In genomic region chr4:144506518-144506917, GRCm38 (mm10) we compare ENCODE assay signal across 36 mouse cellular contexts. TPM values are rescaled to one million over a fixed set of nuclear protein-coding genes. Genes with fewer than 3 reads are reported as not detected.
DNase-seq lines count a peak whose midpoint lies in the region; ATAC-seq lines count a peak whose summit lies in the region.
"Had no signal": no experiment of that assay in that cellular context is flagged by ENCODE, and none has a peak within 500 bp of the region (broad histone marks: within the 10 kb centered on the region; RNA-seq: fewer than 3 reads in every experiment).

No protein-coding gene starts in this region.

- no peak overlapping the region for H3K9ac ChIP-seq in kidney, embryonic 16.5 days (replicated peaks; ENCODE audit: low read length)
- no peak overlapping the region for H3K9ac ChIP-seq in intestine, embryonic 15.5 days
- H3K9ac ChIP-seq: heart, embryonic 13.5 days; liver, embryonic 13.5 days; lung, embryonic 14.5 days; neural tube, embryonic 13.5 days had no signal

- H3K27me3 ChIP-seq in kidney, embryonic 16.5 days (ENCODE audit: insufficient read depth, low read length): no peaks in the 10 kb centered on the region
- no peaks in the 10 kb centered on the region for H3K27me3 ChIP-seq in intestine, embryonic 15.5 days (replicated peaks)
- H3K27me3 ChIP-seq in forebrain, embryonic 10.5 days (ENCODE audit: poor library complexity, severe bottlenecking): no peaks in the 10 kb centered on the region
- H3K27me3 ChIP-seq: heart, embryonic 13.5 days; liver, embryonic 13.5 days; neural tube, embryonic 13.5 days had no signal

- intact Hi-C loops in left cerebral cortex, postnatal 4 days (cut with DNase I): no loop called here

- ATAC-seq in kidney, embryonic 16.5 days (ENCODE audit: low FRiP score, low TSS enrichment): no peak
- no peak for ATAC-seq in intestine, embryonic 15.5 days
- ATAC-seq: CD4-positive, CD25-positive, alpha-beta regulatory T cell, adult 4 months; forebrain, embryonic 14.5 days; midbrain, embryonic 16.5 days had no signal

- no peak overlapping the region for H3K27ac ChIP-seq in kidney, embryonic 16.5 days (ENCODE audit: low read length)
- no peak overlapping the region for H3K27ac ChIP-seq in intestine, embryonic 15.5 days
- no peak overlapping the region for H3K27ac ChIP-seq in forebrain, embryonic 10.5 days
- H3K27ac ChIP-seq: heart, adult 2 months; heart, embryonic 13.5 days; liver, embryonic 13.5 days; midbrain, embryonic 10.5 days; neural tube, embryonic 13.5 days had no signal

- no peaks in the 10 kb centered on the region for H3K36me3 ChIP-seq in kidney, embryonic 16.5 days (ENCODE audit: insufficient read depth, low read length)
- no peaks in the 10 kb centered on the region for H3K36me3 ChIP-seq in intestine, embryonic 15.5 days
- no peaks in the 10 kb centered on the region for H3K36me3 ChIP-seq in forebrain, embryonic 10.5 days (replicated peaks)
- H3K36me3 ChIP-seq: heart, embryonic 13.5 days; liver, embryonic 13.5 days; midbrain, embryonic 10.5 days; neural tube, embryonic 13.5 days had no signal

- peaks cover 3% of the 10 kb centered on the region; the same call in 1 of the 2 replicates for H3K9me3 ChIP-seq in kidney, embryonic 16.5 days (ENCODE audit: low read length)
- H3K9me3 ChIP-seq in intestine, embryonic 15.5 days: no peaks in the 10 kb centered on the region
- peaks cover 47% of the 10 kb centered on the region for H3K9me3 ChIP-seq in forebrain, embryonic 10.5 days

- DNase-seq in kidney, adult 9 months: peak; percentile 11
- DNase-seq in NIH3T3 (ENCODE audit: low read depth): peak; percentile 15
- peak; percentile 2 for DNase-seq in forelimb bud, embryonic 11.5 days (ENCODE audit: low read depth, low spot score)
- DNase-seq in left cerebral cortex, postnatal 4 days: no peak
- no peak for DNase-seq in forebrain, embryonic 10.5 days (ENCODE audit: extremely low spot score, low spot score)
- DNase-seq: adrenal gland, adult 2 months; cerebellum, adult 2 months; cerebellum, postnatal 36 days; gastrocnemius, postnatal 14 days; heart, adult 2 months; heart, postnatal 14 days; kidney, adult 11 months; kidney, postnatal 10 days; liver, embryonic 13.5 days; lung, embryonic 14.5 days; lung, postnatal 36 days; retina, postnatal 1 day; right cerebral cortex, postnatal 25 days; thymus, postnatal 14 days had no signal

- no peaks in the 10 kb centered on the region for H3K4me1 ChIP-seq in kidney, embryonic 16.5 days (ENCODE audit: insufficient read depth, low read length)
- H3K4me1 ChIP-seq in intestine, embryonic 15.5 days (replicated peaks): no peaks in the 10 kb centered on the region
- H3K4me1 ChIP-seq in forebrain, embryonic 10.5 days: no peaks in the 10 kb centered on the region
- H3K4me1 ChIP-seq: heart, embryonic 13.5 days; liver, embryonic 13.5 days; midbrain, embryonic 10.5 days; neural tube, embryonic 13.5 days had no signal

- H3K4me2 ChIP-seq in kidney, embryonic 16.5 days (replicated peaks; ENCODE audit: low read depth, low read length): no peak overlapping the region
- H3K4me2 ChIP-seq in intestine, embryonic 15.5 days (replicated peaks): no peak overlapping the region
- H3K4me2 ChIP-seq: heart, embryonic 13.5 days; liver, embryonic 13.5 days; lung, embryonic 14.5 days; neural tube, embryonic 13.5 days had no signal

- no peak overlapping the region for H3K4me3 ChIP-seq in kidney, embryonic 16.5 days (ENCODE audit: low read length)
- no peak overlapping the region for H3K4me3 ChIP-seq in intestine, embryonic 15.5 days (replicated peaks)
- H3K4me3 ChIP-seq in forebrain, embryonic 10.5 days: no peak overlapping the region
- H3K4me3 ChIP-seq: heart, adult 2 months; heart, embryonic 13.5 days; liver, embryonic 13.5 days; midbrain, embryonic 10.5 days; myocyte; neural tube, embryonic 13.5 days had no signal

- WGBS in kidney, embryonic 16.5 days: 77% methylated on average over 1 of the region's 1 CpGs
- 75% methylated on average over 1 of the region's 1 CpGs for WGBS in intestine, embryonic 15.5 days
- 91% methylated on average over 1 of the region's 1 CpGs for WGBS in forebrain, embryonic 10.5 days

RNA-seq across cellular contexts. Expression of gene 9430007A20Rik, which starts 13.1 kb away (rescaled TPM):
- not detected in 2 replicates for polyA plus RNA-seq in kidney, embryonic 16.5 days (2015; fragmentation: Nextera tagmentation; extraction: Ambion mirVana)
- total RNA-seq in left cerebral cortex, postnatal 4 days (2021): not detected
- polyA plus RNA-seq in intestine, embryonic 15.5 days (2015; fragmentation: Nextera tagmentation; extraction: Ambion mirVana): not detected in 2 replicates
- not detected in 2 replicates for polyA plus RNA-seq in forebrain, embryonic 10.5 days (2016; fragmentation: Nextera tagmentation; extraction: Ambion mirVana)
- total RNA-seq: adrenal gland, adult 2 months; gastrocnemius, postnatal 14 days; heart, adult 2 months; heart, postnatal 14 days; layer of hippocampus, adult 18-20 months; layer of hippocampus, postnatal 25 days; left cerebral cortex, postnatal 14 days had no signal
- polyA plus RNA-seq: adrenal gland, adult 2 months; CD4-positive, CD25-positive, alpha-beta regulatory T cell, adult 4 months; cerebellum, adult 2 months; embryonic facial prominence, embryonic 14.5 days; forebrain, embryonic 14.5 days; heart, adult 2 months; heart, embryonic 13.5 days; hindbrain, embryonic 11.5 days; limb, embryonic 14.5 days; liver, embryonic 13.5 days; lung, embryonic 14.5 days; midbrain, embryonic 10.5 days; midbrain, embryonic 16.5 days; myocyte; neural tube, embryonic 13.5 days; spleen, adult 2 months; testis, adult 2 months had no signal

RNA-seq across cellular contexts. Expression of gene Aadacl3, which starts 43.0 kb away (rescaled TPM):
- not detected in 2 replicates for polyA plus RNA-seq in kidney, embryonic 16.5 days (2015; fragmentation: Nextera tagmentation; extraction: Ambion mirVana)
- not detected for total RNA-seq in left cerebral cortex, postnatal 4 days (2021)
- not detected in 2 replicates for polyA plus RNA-seq in intestine, embryonic 15.5 days (2015; fragmentation: Nextera tagmentation; extraction: Ambion mirVana)
- not detected in 2 replicates for polyA plus RNA-seq in forebrain, embryonic 10.5 days (2016; fragmentation: Nextera tagmentation; extraction: Ambion mirVana)
- total RNA-seq: adrenal gland, adult 2 months; gastrocnemius, postnatal 14 days; heart, adult 2 months; heart, postnatal 14 days; layer of hippocampus, adult 18-20 months; layer of hippocampus, postnatal 25 days; left cerebral cortex, postnatal 14 days had no signal
- polyA plus RNA-seq: adrenal gland, adult 2 months; CD4-positive, CD25-positive, alpha-beta regulatory T cell, adult 4 months; cerebellum, adult 2 months; embryonic facial prominence, embryonic 14.5 days; forebrain, embryonic 14.5 days; heart, adult 2 months; heart, embryonic 13.5 days; hindbrain, embryonic 11.5 days; limb, embryonic 14.5 days; liver, embryonic 13.5 days; lung, embryonic 14.5 days; midbrain, embryonic 10.5 days; midbrain, embryonic 16.5 days; myocyte; neural tube, embryonic 13.5 days; spleen, adult 2 months; testis, adult 2 months had no signal

RNA-seq across cellular contexts. Expression of gene Gm9944, which starts 53.4 kb away (rescaled TPM):
- not detected in 2 replicates for polyA plus RNA-seq in kidney, embryonic 16.5 days (2015; fragmentation: Nextera tagmentation; extraction: Ambion mirVana)
- total RNA-seq in left cerebral cortex, postnatal 4 days (2021): not detected
- polyA plus RNA-seq in intestine, embryonic 15.5 days (2015; fragmentation: Nextera tagmentation; extraction: Ambion mirVana): not detected in 2 replicates
- polyA plus RNA-seq in forebrain, embryonic 10.5 days (2016; fragmentation: Nextera tagmentation; extraction: Ambion mirVana): not detected in 2 replicates
- total RNA-seq: adrenal gland, adult 2 months; gastrocnemius, postnatal 14 days; heart, adult 2 months; heart, postnatal 14 days; layer of hippocampus, adult 18-20 months; layer of hippocampus, postnatal 25 days; left cerebral cortex, postnatal 14 days had no signal
- polyA plus RNA-seq: adrenal gland, adult 2 months; CD4-positive, CD25-positive, alpha-beta regulatory T cell, adult 4 months; cerebellum, adult 2 months; embryonic facial prominence, embryonic 14.5 days; forebrain, embryonic 14.5 days; heart, adult 2 months; heart, embryonic 13.5 days; hindbrain, embryonic 11.5 days; limb, embryonic 14.5 days; liver, embryonic 13.5 days; lung, embryonic 14.5 days; midbrain, embryonic 10.5 days; midbrain, embryonic 16.5 days; myocyte; neural tube, embryonic 13.5 days; spleen, adult 2 months; testis, adult 2 months had no signal

RNA-seq across cellular contexts. Expression of gene Gm13124, which starts 58.4 kb away (rescaled TPM):
- not detected in 2 replicates for polyA plus RNA-seq in kidney, embryonic 16.5 days (2015; fragmentation: Nextera tagmentation; extraction: Ambion mirVana)
- total RNA-seq in left cerebral cortex, postnatal 4 days (2021): not detected
- polyA plus RNA-seq in intestine, embryonic 15.5 days (2015; fragmentation: Nextera tagmentation; extraction: Ambion mirVana): not detected in 2 replicates
- not detected in 2 replicates for polyA plus RNA-seq in forebrain, embryonic 10.5 days (2016; fragmentation: Nextera tagmentation; extraction: Ambion mirVana)
- total RNA-seq: adrenal gland, adult 2 months; gastrocnemius, postnatal 14 days; heart, adult 2 months; heart, postnatal 14 days; layer of hippocampus, adult 18-20 months; layer of hippocampus, postnatal 25 days; left cerebral cortex, postnatal 14 days had no signal
- polyA plus RNA-seq: adrenal gland, adult 2 months; CD4-positive, CD25-positive, alpha-beta regulatory T cell, adult 4 months; cerebellum, adult 2 months; embryonic facial prominence, embryonic 14.5 days; forebrain, embryonic 14.5 days; heart, adult 2 months; heart, embryonic 13.5 days; hindbrain, embryonic 11.5 days; limb, embryonic 14.5 days; liver, embryonic 13.5 days; lung, embryonic 14.5 days; midbrain, embryonic 10.5 days; midbrain, embryonic 16.5 days; myocyte; neural tube, embryonic 13.5 days; spleen, adult 2 months had no signal

Comparison
In these comparisons a context has a peak if more than half of its experiments do, and no peak if none do; other contexts are left out.
1. DNase-seq: peak in kidney, adult 9 months (single experiment), NIH3T3 (single experiment) and forelimb bud, embryonic 11.5 days (single experiment); none in left cerebral cortex, postnatal 4 days (single experiment) and forebrain, embryonic 10.5 days (single experiment).